Mouse (Mus musculus): ENCODE results near the gene 1700093K21Rik. TPM values are rescaled to one million over a fixed set of nuclear protein-coding genes. Genes with fewer than 3 reads are reported as not detected.
"Not testable (repeated sequence)": the region's sequence is repeated elsewhere in the genome, so short reads cannot be mapped to it uniquely, and the experiment has no call there.

The 1700093K21Rik gene
- under 1 TPM in 1 of 2 experiments, not detected in 1; 0.41 TPM for total RNA-seq (2021)
- long read RNA-seq, experiment 1: 0 reads
- long read RNA-seq, experiment 2: 0 reads

GRCm38 (mm10) chr11:23520473-23521205 is at the start of gene 1700093K21Rik:
TSS of gene 1700093K21Rik (minus strand) at chr11:23521155.
- no peak for TF ChIP-seq CTCF (IDR thresholded peaks at IDR 0.05)
- intact Hi-C loops (cut with DNase I): no loop called here
- Histone ChIP-seq H3K4me3 (no peak within 1 kb of the TSS), H3K27ac (no peak within 1 kb of the TSS)
- DNase-seq (ENCODE audit: extremely low spot score in 1 of 2, low spot score in 2 of 2): no peak

DNA sequence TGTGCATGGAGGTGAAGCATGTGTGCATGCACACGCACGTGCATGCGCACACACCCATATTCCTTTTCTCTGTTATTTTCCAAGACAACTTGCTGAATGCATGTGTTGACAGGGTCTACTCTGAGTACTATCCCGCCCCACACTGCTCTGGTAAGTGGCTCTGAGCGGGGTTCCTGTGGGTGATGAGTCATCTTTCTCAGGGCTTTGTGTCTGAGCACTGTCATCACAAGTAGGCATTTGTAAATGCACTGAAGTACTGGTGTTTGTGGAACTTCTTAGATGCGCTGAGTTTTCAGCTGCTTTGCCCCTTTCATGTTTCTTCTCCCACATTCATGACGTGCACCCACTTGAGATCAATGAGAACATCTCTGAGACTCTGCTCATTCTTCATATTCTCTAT is 49.2 kb upstream of the 1700093K21Rik start:
- no peak overlapping the region for H3K27ac ChIP-seq
- intact Hi-C loops (cut with DNase I): no loop called here
- H3K4me3 ChIP-seq: no peak overlapping the region
- TF ChIP-seq CTCF (IDR thresholded peaks at IDR 0.05): no peak
- no peak for DNase-seq (ENCODE audit: extremely low spot score in 1 of 2, low spot score in 2 of 2)

DNA sequence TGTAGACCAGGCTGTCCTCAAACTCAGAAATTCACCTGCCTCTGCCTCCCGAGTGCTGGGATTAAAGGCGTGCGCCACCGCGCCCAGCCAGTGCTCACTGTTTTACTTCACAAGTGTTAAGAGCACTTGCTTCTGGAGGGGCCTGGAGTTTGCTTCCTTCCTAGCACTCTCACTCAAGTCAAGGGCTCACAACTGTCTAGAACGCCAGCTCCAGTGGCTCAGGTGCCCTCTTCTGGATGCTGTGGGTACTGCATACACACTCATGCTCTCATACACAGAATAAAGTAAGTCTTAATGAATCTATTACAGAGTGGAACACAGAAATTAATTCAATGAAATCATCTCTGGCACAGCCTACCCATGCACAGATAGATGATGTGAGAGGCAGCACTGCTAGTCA is 44.8 kb upstream of the 1700093K21Rik start:
- intact Hi-C loops (cut with DNase I): loop anchor here (2.0 to 5.0 kb wide), 2 partner anchors 67 to 578 kb away; partner anchors contain the start of gene Ahsa2
- no peak overlapping the region for H3K4me3 ChIP-seq
- peak; percentile 72 to 78 for DNase-seq (ENCODE audit: extremely low spot score in 1 of 2, low spot score in 2 of 2)
- H3K27ac ChIP-seq: no peak overlapping the region
- peak; percentile 87 for TF ChIP-seq CTCF (IDR thresholded peaks at IDR 0.05)

DNA sequence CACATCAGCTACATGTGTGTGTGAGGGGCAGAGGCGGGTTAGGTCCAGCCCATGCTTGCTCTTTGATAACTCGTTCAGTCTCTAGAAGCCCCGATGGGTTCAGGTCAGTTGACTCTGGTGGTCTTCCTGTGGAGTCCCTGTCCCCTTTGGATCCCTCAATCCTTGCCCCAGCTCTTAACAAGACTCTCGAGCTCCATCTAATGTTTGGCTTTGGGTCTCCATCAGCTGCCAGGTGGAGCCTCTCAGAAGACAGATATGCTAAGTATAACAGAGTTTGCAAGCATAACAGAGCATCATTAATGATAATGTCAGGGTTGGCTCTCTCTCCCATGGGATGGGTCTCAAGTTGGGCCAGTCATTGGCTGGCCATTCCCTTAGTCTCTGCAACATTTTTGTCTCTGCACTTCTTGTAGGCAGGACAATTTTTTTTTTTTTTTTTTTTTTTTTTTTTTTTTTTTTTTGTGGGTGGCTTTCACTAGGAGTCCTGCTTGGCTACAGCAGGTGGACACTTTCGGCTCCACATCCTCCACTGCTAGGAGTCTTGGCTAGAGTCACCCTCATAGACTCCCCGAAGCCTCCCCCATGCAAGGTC is 36.2 kb upstream of the 1700093K21Rik start:
- Histone ChIP-seq H3K4me3 (no peak overlapping the region), H3K27ac (no peak overlapping the region)
- no peak; the same call in 1 of the 2 replicates for TF ChIP-seq CTCF (IDR thresholded peaks at IDR 0.05)
- intact Hi-C loops (cut with DNase I): no loop called here
- DNase-seq (ENCODE audit: extremely low spot score in 1 of 2, low spot score in 2 of 2): no peak

- intact Hi-C loops (cut with DNase I): no loop called here
- TF ChIP-seq CTCF (IDR thresholded peaks at IDR 0.05): no peak
- DNase-seq (ENCODE audit: extremely low spot score in 1 of 2, low spot score in 2 of 2): no peak
- Histone ChIP-seq H3K4me3 (no peak overlapping the region), H3K27ac (no peak overlapping the region)
These were observed 16.5 kb upstream of the 1700093K21Rik start for GRCm38 (mm10) chr11:23537446-23537845.

DNA sequence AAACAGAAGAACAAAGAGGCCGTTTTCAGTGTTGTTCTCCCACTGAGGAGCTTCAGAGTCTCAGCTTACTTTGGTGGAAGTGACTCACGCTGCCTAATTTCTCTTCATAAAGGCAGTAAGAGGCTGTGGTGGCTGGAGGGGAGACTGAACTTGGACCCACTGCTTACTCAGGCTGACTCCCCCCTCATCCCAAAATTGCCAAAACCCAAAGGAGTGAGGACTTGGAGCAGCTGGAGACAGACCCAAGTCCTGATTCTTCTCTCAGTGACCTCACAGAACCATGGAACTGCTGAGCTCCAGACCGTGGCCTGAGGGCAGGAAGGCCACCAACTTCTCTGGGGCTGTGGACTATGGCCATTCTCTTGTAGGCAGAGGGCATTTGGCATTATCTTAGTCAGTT is 2.0 kb downstream of the 1700093K21Rik start:
- Histone ChIP-seq H3K27ac (no peak overlapping the region), H3K4me3 (no peak overlapping the region)
- DNase-seq (ENCODE audit: extremely low spot score in 1 of 2, low spot score in 2 of 2): no peak
- intact Hi-C loops (cut with DNase I): no loop called here
- no peak for TF ChIP-seq CTCF (IDR thresholded peaks at IDR 0.05)

- DNase-seq (ENCODE audit: extremely low spot score in 1 of 2, low spot score in 2 of 2): no peak
- intact Hi-C loops (cut with DNase I): no loop called here
- no peak overlapping the region for H3K4me3 ChIP-seq
- no peak overlapping the region for H3K27ac ChIP-seq
- TF ChIP-seq CTCF (IDR thresholded peaks at IDR 0.05): no peak
These were observed 5.6 kb downstream of the 1700093K21Rik start for GRCm38 (mm10) chr11:23515315-23515714.

- H3K4me3 ChIP-seq; DNase-seq (ENCODE audit: extremely low spot score in 1 of 2, low spot score in 2 of 2): not testable (repeated sequence)
These were observed 6.2 kb downstream of the 1700093K21Rik start for GRCm38 (mm10) chr11:23514785-23515184.

GRCm38 (mm10) chr11:23504801-23505200 is 16.2 kb downstream of the 1700093K21Rik start:
- DNase-seq (ENCODE audit: extremely low spot score in 1 of 2, low spot score in 2 of 2); H3K27ac ChIP-seq; H3K4me3 ChIP-seq; intact Hi-C loops (cut with DNase I): not testable (repeated sequence)

More at GRCm38 (mm10) chr11:23514785-23515184, 6.2 kb downstream of the 1700093K21Rik start:
- H3K27ac ChIP-seq; intact Hi-C loops (cut with DNase I): not testable (repeated sequence)

DNA sequence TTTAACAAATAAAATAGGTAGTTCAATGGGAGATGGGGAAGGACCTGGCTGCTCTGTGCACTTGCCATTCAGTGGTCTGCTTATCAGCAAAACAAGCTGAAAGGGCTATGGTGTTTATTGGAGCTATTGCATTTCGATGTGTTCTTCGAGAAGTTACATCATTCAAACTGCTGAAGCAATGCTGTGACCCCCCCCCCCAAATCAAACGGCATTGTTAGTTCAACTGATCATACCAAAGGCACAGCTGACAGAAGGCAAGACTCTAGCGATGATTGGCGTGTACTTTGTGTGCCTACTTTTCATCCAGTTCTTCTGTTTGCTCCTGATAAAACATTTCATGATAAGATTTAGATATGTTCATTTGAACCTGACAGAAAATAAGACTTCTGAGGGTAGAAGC is 22.3 kb downstream of the 1700093K21Rik start:
- H3K27ac ChIP-seq: peak overlapping the region; percentile 71; the same call in 1 of the 2 replicates
- H3K4me3 ChIP-seq: peak overlapping the region; percentile 73
- TF ChIP-seq CTCF (IDR thresholded peaks at IDR 0.05): no peak
- intact Hi-C loops (cut with DNase I): loop anchor here (2.0 to 5.0 kb wide), 2 partner anchors 68 to 134 kb away; partner anchors contain the start of gene 0610010F05Rik
- DNase-seq (ENCODE audit: extremely low spot score in 1 of 2, low spot score in 2 of 2): no peak

DNA sequence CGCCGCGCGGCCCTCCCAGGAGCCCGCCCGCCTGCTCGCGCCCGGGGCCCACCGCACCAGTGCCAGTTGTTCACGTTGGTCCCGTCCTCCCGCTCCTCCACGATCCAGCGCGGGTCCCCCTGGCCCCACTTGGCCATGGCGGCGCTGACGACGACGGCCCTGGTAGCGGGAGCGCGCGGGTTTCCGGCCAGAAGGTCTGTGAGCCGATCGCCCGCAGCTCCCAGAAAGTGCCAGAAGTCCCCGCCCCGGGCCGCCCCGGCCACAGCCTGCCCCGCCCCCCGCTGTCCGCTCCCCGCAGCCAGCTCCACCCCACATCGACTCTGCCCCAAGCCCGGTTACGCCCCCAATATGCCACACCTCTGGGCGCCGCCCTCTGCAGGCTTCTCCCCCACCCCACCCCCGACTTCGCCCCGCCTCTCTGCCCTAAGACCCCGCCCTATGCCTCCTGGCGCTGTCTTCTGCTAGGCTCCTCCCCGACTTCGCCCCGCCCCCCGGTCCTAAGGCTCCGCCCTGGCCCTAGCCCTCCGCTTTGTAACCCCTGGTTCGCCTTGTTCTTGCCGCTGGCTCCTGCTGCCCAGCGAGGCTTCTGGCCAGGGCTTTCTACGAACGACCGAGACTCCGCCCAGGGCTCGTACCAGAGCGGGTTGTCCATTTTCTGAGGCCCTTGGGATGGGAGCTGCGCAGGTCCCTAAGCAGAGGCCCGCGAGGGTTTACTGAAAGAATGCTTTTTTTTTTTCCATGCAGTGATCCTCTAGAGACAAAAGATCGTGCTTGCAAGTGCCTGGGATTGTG is 23.0 kb downstream of the 1700093K21Rik start, which contains the start of gene Ahsa2:
TSS of gene Ahsa2 (minus strand) at position 313 of the 792 bp plus-strand sequence.
- peak within 1 kb of the TSS; percentile 73 for H3K4me3 ChIP-seq
- TF ChIP-seq CTCF (IDR thresholded peaks at IDR 0.05): no peak
- peak within 1 kb of the TSS; percentile 86 for H3K27ac ChIP-seq
- intact Hi-C loops (cut with DNase I): loop anchor here (2.0 to 5.0 kb wide), 2 partner anchors 69 to 134 kb away; partner anchors contain the start of gene 0610010F05Rik
- peak; percentile 92 to 94 for DNase-seq (ENCODE audit: extremely low spot score in 1 of 2, low spot score in 2 of 2)
